Mouse (Mus musculus): ENCODE results near the gene 2010109A12Rik. TPM values are rescaled to one million over a fixed set of nuclear protein-coding genes. Genes with fewer than 3 reads are reported as not detected.

2010109A12Rik gene
- polyA plus RNA-seq, 1 experiment, result 1.2 TPM

DNA sequence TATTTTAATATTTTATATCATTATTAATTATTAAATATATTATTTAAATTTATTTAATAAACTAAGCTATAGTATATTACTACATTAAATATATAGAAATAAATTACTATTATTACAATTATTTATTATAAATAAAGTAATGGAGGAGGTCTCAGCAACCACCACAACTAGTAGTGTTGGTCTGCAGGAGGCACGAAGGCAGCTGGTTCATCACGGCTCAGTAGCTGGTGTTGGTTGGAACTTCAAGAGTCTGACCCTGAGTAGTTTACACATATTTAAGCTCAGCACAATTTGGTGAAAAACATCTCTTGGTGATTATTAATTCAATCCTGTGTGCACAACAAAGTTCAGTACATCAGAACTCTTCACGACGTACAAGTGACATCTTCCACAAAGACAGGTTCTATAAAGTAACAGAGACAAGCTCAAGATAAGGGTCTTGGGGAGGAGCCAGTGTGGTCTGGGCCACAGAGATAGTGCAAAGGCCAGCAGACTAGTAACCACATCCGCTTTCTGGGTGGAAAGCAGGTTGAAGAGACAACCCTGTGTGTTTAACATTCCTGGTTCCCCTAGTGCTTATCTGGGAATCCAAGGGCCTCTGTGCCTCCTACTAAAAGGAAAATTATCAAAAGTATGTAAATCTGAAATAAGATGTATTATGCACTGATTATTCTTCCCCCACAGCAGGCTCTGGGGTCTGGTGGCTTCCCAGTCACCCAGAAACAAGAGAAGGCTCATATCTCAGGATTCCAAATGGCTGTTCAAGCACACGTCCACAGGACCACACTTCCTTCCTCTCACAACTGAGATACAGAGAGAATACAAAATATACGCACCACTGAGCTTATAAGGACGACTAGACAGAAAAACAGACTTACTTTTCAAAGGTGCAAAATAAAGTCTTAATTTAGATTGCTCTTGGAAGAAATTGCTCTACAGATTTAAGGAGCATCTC is 33.5 kb downstream of the 2010109A12Rik start:
- Histone ChIP-seq H3K27ac (ENCODE audit: insufficient read depth, low read length) (no peak overlapping the region), H3K36me3 (ENCODE audit: control insufficient read depth, insufficient read depth, low read length, poor library complexity, severe bottlenecking) (no peaks in the 10 kb centered on the region), H3K4me3 (ENCODE audit: low read depth, low read length) (no peak overlapping the region), H3K4me1 (ENCODE audit: control insufficient read depth, insufficient read depth, low read length) (no peaks in the 10 kb centered on the region), H3K9me3 (replicated peaks; ENCODE audit: control insufficient read depth, insufficient read depth, low read length, poor library complexity, severe bottlenecking) (no peaks in the 10 kb centered on the region), H3K9ac (ENCODE audit: low read depth, poor library complexity, severe bottlenecking) (no peak overlapping the region), H3K27me3 (ENCODE audit: control insufficient read depth, insufficient read depth, low read length, poor library complexity, severe bottlenecking) (no peaks in the 10 kb centered on the region; the same call in none of the 2 replicates)
- TF ChIP-seq CTCF (IDR thresholded peaks at IDR 0.05; ENCODE audit: low read depth, low read length), result no peak
- TF ChIP-seq POLR2A (IDR thresholded peaks at IDR 0.05; ENCODE audit: insufficient read depth, low read length), result no peak
- TF ChIP-seq EP300 (IDR thresholded peaks at IDR 0.05; ENCODE audit: insufficient read depth, low read depth, low read length), result no peak

DNA sequence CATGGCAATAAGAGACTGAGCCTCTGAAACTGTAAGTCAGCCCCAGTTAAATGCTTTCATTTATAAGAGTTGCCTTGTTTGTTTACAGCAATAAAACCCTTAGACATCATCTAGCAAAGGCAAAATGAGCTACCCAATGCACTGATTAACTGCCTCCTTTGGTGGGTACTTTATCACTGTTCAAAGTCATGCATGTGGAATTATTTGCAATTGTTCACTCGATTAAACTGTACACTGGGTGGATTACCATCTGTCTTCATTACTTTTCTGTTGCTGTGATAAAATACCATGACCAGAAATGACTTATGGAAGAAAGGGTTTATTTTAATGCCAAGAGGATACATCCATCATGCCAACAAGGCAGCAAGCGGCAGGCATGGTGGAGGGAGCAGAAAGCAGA is 39.0 kb downstream of the 2010109A12Rik start:
- Histone ChIP-seq H3K36me3 (ENCODE audit: control insufficient read depth, insufficient read depth, low read length, poor library complexity, severe bottlenecking) (no peaks in the 10 kb centered on the region), H3K27ac (ENCODE audit: insufficient read depth, low read length) (no peak overlapping the region), H3K9me3 (replicated peaks; ENCODE audit: control insufficient read depth, insufficient read depth, low read length, poor library complexity, severe bottlenecking) (no peaks in the 10 kb centered on the region), H3K27me3 (ENCODE audit: control insufficient read depth, insufficient read depth, low read length, poor library complexity, severe bottlenecking) (no peaks in the 10 kb centered on the region), H3K9ac (ENCODE audit: low read depth, poor library complexity, severe bottlenecking) (no peak overlapping the region), H3K4me3 (ENCODE audit: low read depth, low read length) (no peak overlapping the region), H3K4me1 (ENCODE audit: control insufficient read depth, insufficient read depth, low read length) (no peaks in the 10 kb centered on the region)
- no peak for TF ChIP-seq EP300 (IDR thresholded peaks at IDR 0.05; ENCODE audit: insufficient read depth, low read depth, low read length)
- no peak for TF ChIP-seq CTCF (IDR thresholded peaks at IDR 0.05; ENCODE audit: low read depth, low read length)
- TF ChIP-seq POLR2A (IDR thresholded peaks at IDR 0.05; ENCODE audit: insufficient read depth, low read length), result no peak

DNA sequence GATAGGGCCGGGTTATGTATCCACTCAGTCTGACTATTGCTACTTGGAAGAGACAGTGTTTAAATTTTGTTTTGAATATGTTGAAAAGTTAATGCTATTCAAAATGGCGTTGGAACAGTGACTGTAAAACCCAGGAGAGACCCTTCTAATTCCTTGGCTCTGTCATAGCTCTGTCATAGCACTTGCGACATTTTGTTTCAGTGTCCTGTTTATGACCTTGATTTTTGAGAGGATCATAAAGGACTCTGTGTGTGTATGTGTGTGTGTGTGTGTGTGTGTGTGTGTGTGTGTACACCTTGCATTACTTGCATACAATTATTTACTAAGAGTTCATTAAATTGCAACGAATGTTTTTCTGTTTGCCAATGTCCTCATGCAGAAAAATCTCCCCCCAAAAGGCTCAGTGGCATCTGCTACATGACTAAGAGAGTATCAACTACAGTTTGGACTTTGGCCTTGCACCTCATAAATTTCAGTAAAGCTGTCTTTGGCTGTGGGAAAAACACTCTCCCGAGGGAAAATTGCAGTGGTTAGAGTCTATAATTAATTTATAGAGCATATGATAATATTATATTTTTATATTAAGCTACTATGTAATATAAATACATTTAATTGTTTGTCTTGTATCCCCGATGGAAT is 43.7 kb downstream of the 2010109A12Rik start:
- Histone ChIP-seq H3K27ac (ENCODE audit: insufficient read depth, low read length) (no peak overlapping the region), H3K9me3 (replicated peaks; ENCODE audit: control insufficient read depth, insufficient read depth, low read length, poor library complexity, severe bottlenecking) (peaks cover 4% of the 10 kb centered on the region; the same call in 1 of the 2 replicates), H3K27me3 (ENCODE audit: control insufficient read depth, insufficient read depth, low read length, poor library complexity, severe bottlenecking) (no peaks in the 10 kb centered on the region)

DNA sequence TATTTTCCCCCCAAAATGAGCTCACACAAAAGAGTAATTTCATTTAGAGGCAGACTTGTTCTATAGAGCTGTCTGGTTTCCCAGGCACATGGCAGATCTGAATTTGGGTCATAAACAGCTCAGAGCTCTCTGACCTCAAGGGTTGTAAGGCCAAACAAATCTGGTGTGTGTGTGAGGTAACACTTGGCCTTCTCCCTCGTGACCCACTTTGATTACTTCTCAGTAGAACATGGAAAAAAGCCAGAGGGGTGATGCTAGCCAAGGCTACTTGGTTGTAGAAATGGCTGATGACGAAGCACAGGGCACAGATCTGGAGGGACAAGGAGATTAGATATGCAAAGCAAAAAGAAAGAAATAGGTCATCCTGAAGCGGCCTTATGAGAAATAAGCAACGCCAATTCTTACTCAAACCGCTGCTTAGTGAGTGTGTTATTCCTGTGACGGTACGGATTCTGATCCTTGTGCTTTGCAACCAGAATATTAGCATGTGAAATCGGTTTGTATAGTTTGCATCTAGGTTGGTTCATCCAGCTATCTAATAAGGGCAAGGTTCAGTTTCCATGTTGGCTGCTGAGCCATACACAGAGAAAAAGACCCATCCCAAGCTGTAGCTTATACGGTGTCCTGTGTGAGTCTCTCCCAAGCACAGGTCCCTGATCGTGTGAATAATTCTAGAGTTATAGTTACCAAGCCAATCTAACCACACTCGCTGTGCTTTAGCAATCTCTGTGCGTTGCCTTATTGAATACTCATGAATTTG is 44.9 kb downstream of the 2010109A12Rik start:
- no peak overlapping the region for H3K27ac ChIP-seq (ENCODE audit: insufficient read depth, low read length)
- peaks cover 4% of the 10 kb centered on the region; the same call in 1 of the 2 replicates for H3K9me3 ChIP-seq (replicated peaks; ENCODE audit: control insufficient read depth, insufficient read depth, low read length, poor library complexity, severe bottlenecking)
- no peaks in the 10 kb centered on the region for H3K27me3 ChIP-seq (ENCODE audit: control insufficient read depth, insufficient read depth, low read length, poor library complexity, severe bottlenecking)
- no peaks in the 10 kb centered on the region for H3K4me1 ChIP-seq (ENCODE audit: control insufficient read depth, insufficient read depth, low read length)
- no peaks in the 10 kb centered on the region for H3K36me3 ChIP-seq (ENCODE audit: control insufficient read depth, insufficient read depth, low read length, poor library complexity, severe bottlenecking)
- H3K4me3 ChIP-seq (ENCODE audit: low read depth, low read length), result no peak overlapping the region
- TF ChIP-seq EP300 (IDR thresholded peaks at IDR 0.05; ENCODE audit: insufficient read depth, low read depth, low read length) (no peak), POLR2A (IDR thresholded peaks at IDR 0.05; ENCODE audit: insufficient read depth, low read length) (no peak), CTCF (IDR thresholded peaks at IDR 0.05; ENCODE audit: low read depth, low read length) (no peak)
- no peak overlapping the region for H3K9ac ChIP-seq (ENCODE audit: low read depth, poor library complexity, severe bottlenecking)

More for the DNA sequence above, 43.7 kb downstream of the 2010109A12Rik start:
- no peak overlapping the region for H3K4me3 ChIP-seq (ENCODE audit: low read depth, low read length)
- H3K4me1 ChIP-seq (ENCODE audit: control insufficient read depth, insufficient read depth, low read length), result no peaks in the 10 kb centered on the region
- TF ChIP-seq CTCF (IDR thresholded peaks at IDR 0.05; ENCODE audit: low read depth, low read length), result no peak
- no peak for TF ChIP-seq EP300 (IDR thresholded peaks at IDR 0.05; ENCODE audit: insufficient read depth, low read depth, low read length)
- TF ChIP-seq POLR2A (IDR thresholded peaks at IDR 0.05; ENCODE audit: insufficient read depth, low read length), result no peak
- no peak overlapping the region for H3K9ac ChIP-seq (ENCODE audit: low read depth, poor library complexity, severe bottlenecking)
- H3K36me3 ChIP-seq (ENCODE audit: control insufficient read depth, insufficient read depth, low read length, poor library complexity, severe bottlenecking), result no peaks in the 10 kb centered on the region

DNA sequence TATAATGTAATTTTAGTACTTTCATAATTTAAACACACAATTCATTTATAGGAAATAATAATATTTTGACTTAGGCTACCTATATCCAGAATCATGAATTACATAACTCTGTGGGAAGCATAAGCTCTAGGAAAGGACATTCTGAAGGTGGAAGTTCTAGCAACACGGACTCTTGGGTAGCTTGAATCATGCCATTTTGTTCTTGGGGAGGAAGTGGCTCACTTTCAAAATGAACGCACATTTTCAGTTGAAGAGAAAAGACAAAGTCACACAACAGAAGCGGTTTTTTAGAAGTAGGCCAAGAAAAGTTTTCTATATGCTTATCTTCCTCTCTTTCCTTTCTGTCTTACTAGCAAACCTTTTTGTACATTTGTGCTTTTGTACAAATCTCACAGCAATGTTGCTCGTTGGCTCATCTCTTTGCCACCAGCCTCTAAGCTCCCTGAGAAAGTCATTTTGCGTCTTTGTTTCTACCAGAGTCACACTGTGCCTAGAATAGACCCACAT is 49.5 kb downstream of the 2010109A12Rik start:
- Histone ChIP-seq H3K4me1 (ENCODE audit: control insufficient read depth, insufficient read depth, low read length) (no peaks in the 10 kb centered on the region), H3K9ac (ENCODE audit: low read depth, poor library complexity, severe bottlenecking) (no peak overlapping the region), H3K9me3 (replicated peaks; ENCODE audit: control insufficient read depth, insufficient read depth, low read length, poor library complexity, severe bottlenecking) (peaks cover 4% of the 10 kb centered on the region; the same call in 1 of the 2 replicates), H3K27ac (ENCODE audit: insufficient read depth, low read length) (no peak overlapping the region), H3K36me3 (ENCODE audit: control insufficient read depth, insufficient read depth, low read length, poor library complexity, severe bottlenecking) (no peaks in the 10 kb centered on the region), H3K4me3 (ENCODE audit: low read depth, low read length) (no peak overlapping the region), H3K27me3 (ENCODE audit: control insufficient read depth, insufficient read depth, low read length, poor library complexity, severe bottlenecking) (no peaks in the 10 kb centered on the region)
- no peak for TF ChIP-seq POLR2A (IDR thresholded peaks at IDR 0.05; ENCODE audit: insufficient read depth, low read length)
